Mouse (Mus musculus): Measurements from ENCODE around the gene Dnajc6.

The Dnajc6 gene

GRCm38 (mm10) chr4:101646857-101647195 is 150.4 kb downstream of the Dnajc6 start:
- DNase-seq: peak; percentile 16

GRCm38 (mm10) chr4:101647196-101647905 is 150.9 kb downstream of the Dnajc6 start, which contains the start of gene Leprot:
Gene Leprot, plus strand, starts transcription at chr4:101647718.
- DNase-seq: peak; percentile 97

DNA sequence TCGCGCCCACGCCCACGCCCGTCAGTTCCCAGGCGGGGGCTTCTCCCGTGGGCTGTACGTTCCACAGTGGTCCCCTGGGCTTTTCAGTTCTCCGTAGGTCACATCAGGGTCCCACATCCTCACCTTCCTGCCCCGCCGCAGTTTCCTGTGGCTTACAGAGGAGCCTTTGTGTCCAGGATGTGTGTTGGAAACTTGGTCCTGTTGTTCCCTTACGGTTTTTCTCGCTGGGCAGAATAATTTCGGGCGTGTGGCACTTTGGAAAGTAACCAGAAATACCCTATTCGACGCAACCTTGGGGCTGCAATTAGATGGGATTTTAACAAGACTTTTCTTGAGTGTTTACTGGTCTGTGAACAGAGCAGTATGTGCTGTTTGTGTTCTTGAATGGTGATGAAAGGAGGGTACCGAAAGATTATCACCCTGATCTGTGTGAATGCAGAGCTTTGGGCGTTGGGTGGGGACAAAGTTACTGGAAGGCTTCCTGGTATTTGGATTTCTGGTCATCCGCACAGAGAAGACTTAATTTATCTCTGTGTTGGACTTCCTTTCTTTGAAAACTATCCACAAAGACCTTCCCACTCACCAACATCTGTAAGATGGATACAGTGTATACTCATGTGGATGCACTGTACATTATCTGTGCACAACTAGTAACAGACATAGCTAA is 151.7 kb downstream of the Dnajc6 start:
- DNase-seq: no peak

GRCm38 (mm10) chr4:101648745-101649144 is 152.3 kb downstream of the Dnajc6 start:
- no peak for DNase-seq

GRCm38 (mm10) chr4:101650961-101651360 is 154.5 kb downstream of the Dnajc6 start:
- no peak for DNase-seq

GRCm38 (mm10) chr4:101654256-101654655 is 157.8 kb downstream of the Dnajc6 start:
- DNase-seq: no peak

GRCm38 (mm10) chr4:101654788-101655414 is 158.5 kb downstream of the Dnajc6 start:
- no peak for DNase-seq

GRCm38 (mm10) chr4:101655415-101655790 is 159.0 kb downstream of the Dnajc6 start:
- no peak for DNase-seq

DNA sequence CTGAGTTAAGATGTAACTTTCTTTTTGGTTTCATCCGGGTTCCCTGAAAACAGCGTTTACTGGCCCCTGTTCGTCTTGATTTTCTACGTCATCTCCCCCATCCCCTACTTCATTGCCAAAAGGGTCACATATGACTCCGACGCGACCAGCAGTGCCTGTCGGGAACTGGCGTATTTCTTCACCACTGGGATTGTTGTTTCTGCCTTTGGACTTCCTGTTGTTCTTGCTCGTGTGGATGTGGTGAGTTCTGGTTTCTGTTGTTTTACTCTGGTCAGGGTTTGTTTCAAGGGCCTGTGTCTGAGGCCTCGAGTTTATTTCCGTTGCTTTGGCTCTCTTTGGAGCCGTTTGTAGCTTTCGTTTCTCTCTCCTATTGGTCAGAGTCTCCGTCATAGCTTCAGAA is 159.6 kb downstream of the Dnajc6 start:
- DNase-seq: no peak

DNA sequence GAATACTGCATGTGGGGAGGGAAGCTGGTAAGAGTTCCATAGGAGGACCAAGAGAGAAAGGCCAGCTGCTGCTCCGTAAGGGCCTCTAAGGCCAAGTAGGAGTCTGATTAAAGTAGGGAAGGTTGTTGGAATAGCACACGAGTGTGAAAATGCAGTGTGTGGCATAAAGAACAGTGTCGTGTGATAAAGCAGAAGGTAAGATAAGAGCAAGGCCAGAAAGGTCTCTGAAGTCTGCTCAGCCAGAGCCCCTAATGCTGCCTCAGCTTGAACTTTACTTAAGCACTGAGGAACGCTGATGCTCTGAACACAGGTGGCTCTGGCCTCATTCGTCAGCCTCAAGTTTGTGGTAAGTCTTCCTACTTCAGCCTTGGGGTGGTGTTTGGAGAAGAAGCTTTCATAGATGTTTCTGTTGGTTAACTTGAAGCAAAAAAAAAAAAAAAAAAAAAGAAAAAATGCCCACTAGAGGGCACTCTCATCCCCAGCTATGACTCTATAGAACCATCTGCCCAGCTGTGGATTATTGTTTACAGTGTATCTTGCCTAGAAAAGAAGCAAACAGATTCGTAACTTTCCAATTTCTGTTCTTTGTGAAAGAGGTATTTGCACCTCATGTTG is 160.6 kb downstream of the Dnajc6 start:
- DNase-seq: no peak

DNA sequence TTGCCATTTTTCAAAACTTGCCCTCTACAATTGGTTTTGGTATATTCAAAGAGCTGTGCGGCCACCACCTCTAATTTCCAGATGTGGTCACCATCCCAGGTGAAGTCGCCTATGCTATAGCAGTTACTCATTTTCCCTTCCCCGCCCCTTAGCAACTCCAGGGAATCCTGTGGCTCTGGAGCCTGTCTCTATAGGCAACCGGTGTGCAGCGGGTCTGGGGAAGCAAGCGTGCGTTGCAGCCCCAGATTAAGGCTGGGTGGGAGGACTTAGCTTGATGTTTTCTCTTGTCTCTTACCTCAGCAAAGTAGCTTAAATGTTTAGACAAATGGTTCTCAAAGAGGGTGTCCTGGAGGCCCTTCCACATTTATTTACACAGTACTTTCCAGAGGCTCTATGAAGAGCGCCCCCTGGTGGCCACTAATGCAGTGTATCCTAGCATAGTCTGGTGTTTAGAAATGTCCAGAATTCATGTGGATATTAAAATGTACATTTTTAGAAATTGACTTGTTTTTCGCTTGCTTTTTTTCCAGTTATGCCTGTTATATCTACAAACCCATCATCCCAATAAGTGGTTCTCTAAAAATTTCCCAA is 167.8 kb downstream of the Dnajc6 start:
- DNase-seq: peak; percentile 67

- DNase-seq: no peak
Measured at GRCm38 (mm10) chr4:101664766-101665165, 168.3 kb downstream of the Dnajc6 start.

DNA sequence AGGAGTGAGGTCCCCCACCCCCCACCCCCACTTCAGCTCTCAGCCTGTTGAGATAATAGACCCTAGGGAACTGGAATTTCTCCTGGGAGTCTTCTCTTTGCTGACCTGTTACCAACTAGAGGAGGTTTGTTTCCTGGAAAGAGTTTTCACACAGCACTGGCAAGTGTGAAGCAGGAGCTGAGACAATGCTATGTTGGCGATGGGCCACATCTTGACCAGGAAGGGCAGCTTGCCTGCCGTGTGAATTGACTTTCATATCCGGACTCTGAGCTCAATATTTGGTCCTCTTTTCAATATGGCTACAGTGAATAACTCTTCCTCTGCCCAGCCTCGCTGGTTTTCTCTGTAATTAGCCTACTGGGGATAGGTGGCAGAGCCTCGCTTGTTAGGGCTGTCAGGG is 172.7 kb downstream of the Dnajc6 start:
- DNase-seq: no peak

GRCm38 (mm10) chr4:101669811-101670210 is 173.4 kb downstream of the Dnajc6 start:
- no peak for DNase-seq

DNA sequence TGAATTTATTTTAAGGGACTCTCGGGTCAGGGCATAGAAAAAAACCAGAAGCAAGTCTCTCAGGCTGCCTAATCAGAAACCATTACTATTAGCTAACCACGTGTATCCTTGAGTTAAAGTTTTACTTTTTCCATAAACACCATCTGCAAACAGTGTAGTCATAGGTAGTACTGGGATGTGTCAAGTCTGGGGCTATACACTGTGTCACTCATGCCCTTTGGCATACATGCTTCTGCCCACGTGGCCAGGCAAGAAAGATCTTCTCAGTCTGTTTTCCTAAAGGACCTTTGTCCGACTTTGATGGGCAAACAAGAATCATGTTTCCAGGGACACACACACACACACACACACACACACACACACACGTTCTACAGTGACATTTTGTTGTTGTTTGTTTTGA is 178.3 kb downstream of the Dnajc6 start:
- no peak for DNase-seq

- DNase-seq: no peak
Measured at GRCm38 (mm10) chr4:101675726-101676125, 179.3 kb downstream of the Dnajc6 start.

DNA sequence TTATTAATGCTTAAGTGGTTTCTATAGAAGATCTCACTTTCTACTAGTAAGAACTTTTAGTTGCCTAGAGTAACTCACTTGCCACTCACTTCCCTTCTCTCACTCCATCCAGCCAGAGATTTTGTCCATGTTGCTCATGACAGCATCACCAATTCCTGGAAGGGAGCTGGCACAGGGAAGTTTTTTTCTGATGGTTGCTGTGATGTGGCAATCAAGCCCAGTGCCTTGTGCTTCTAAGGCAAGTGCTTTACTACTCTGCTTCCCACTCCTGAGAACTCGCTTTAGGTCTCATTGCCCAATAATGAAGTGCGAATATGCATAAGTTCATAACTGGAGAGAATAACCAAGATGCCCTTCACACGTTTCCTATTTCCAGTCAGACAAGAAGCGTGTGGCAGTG is 186.2 kb downstream of the Dnajc6 start:
- no peak for DNase-seq

GRCm38 (mm10) chr4:101683086-101683485 is 186.6 kb downstream of the Dnajc6 start:
- no peak for DNase-seq

DNA sequence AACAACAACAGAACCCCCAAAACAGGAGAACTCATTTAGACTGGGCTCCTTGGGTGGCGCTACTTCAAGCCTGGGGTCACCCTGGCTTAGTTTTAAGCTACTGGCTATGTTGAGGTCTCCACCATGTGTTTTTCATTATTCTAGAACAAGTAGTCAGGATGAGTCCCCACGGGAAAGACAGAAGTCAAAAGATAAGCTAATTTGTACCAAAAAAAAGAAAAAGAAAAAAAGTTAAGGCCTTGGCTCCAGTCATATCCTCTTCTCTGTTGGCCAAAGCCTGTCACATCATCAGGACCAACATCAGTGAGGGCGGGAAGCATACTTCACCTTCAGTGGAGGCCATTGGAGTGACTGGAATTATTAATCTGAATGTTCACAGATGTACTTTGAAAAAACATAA is 188.4 kb downstream of the Dnajc6 start:
- DNase-seq: no peak

GRCm38 (mm10) chr4:101686227-101686810 is 189.9 kb downstream of the Dnajc6 start:
- DNase-seq: no peak

DNA sequence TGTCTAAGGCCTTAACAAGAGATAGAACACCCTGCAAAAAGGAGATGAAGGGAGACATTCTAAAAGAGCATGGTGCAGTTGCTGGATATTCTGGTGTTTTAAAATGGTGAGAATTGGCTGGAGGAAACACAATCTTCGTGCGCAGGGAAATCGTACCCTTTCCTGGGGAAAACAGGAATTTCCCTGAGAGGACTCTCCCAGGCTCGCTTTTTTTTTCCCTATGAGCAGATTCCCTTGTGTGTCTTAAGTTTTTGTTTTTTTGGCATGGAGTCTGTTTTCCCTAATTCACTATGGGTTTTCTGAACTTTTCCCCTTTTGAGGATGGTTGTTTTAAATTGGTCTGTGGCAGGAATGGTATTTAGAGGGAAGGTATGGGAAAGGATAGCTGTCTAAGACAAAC is 192.8 kb downstream of the Dnajc6 start:
- DNase-seq: no peak

GRCm38 (mm10) chr4:101689645-101690044 is 193.2 kb downstream of the Dnajc6 start:
- DNase-seq: no peak
